Mouse (Mus musculus) midbrain, embryonic 16.5 days (tissue): ENCODE measurements around the gene Meis2. TPM values are rescaled to one million over a fixed set of nuclear protein-coding genes. Genes with fewer than 3 reads are reported as not detected.

Experiments
- ATAC-seq: fragments of 200-750 bp; cut with Nextera tagmentation; 2 replicates; pipeline ENCODE4 v1.8.0; 2017; ENCODE audit warnings: moderate TSS enrichment
- H3K27ac ChIP-seq: fragments of 300-500 bp; sonication (generic); 2 replicates; pipeline ENCODE4 v1.5.1; 2014; ENCODE audit warnings: mild to moderate bottlenecking, low read length, mixed read lengths
- H3K27me3 ChIP-seq: fragments of 300-500 bp; sonication (generic); 2 replicates; pipeline ENCODE4 v1.6.1; 2014; ENCODE audit warnings: low read depth, low read length, mixed read lengths; ENCODE audit not compliant: control insufficient read depth, insufficient read depth
- H3K36me3 ChIP-seq: fragments of 300-500 bp; sonication (generic); 2 replicates; pipeline ENCODE4 v1.6.1; 2014; ENCODE audit warnings: mild to moderate bottlenecking, low read length, moderate library complexity, mixed read lengths; ENCODE audit not compliant: control insufficient read depth, insufficient read depth
- H3K4me1 ChIP-seq: fragments of 300-500 bp; sonication (generic); 2 replicates; pipeline ENCODE4 v1.6.1; 2014; ENCODE audit warnings: mild to moderate bottlenecking, low read length, mixed read lengths; ENCODE audit not compliant: control insufficient read depth, insufficient read depth
- H3K4me2 ChIP-seq: fragments of 300-500 bp; sonication (generic); 2 replicates; pipeline ENCODE4 v1.6.1; 2014; ENCODE audit warnings: mild to moderate bottlenecking, low read length, mixed read lengths
- H3K4me3 ChIP-seq: fragments of 300-500 bp; sonication (generic); 2 replicates; pipeline ENCODE4 v1.5.1; 2014; ENCODE audit warnings: low read depth, mild to moderate bottlenecking, low read length, moderate library complexity, mixed read lengths
- H3K9ac ChIP-seq: fragments of 300-500 bp; sonication (generic); 2 replicates; pipeline ENCODE4 v1.6.1; 2014; ENCODE audit warnings: low read depth, low read length, mixed read lengths
- H3K9me3 ChIP-seq: fragments of 300-500 bp; sonication (generic); replicated peaks from 2 replicates; pipeline ENCODE4 v1.6.1; 2014; ENCODE audit warnings: mild to moderate bottlenecking, low read length, mixed read lengths; ENCODE audit not compliant: control insufficient read depth, poor library complexity, severe bottlenecking
- WGBS: fragments of 180-500 bp; shearing (Covaris S2); extraction: QIAGEN DNeasy Blood & Tissue Kit; methylation state at CpG from one replicate; pipeline ENCODE4 v1.1.7; 2014; 5-methylcytosine and 5-hydroxymethylcytosine counted together
- polyA plus RNA-seq: library from polyadenylated mRNA; unstranded; fragments of >200 nt; fragmentation: Nextera tagmentation; extraction: Ambion mirVana; gene quantifications from 2 replicates; pipeline ENCODE4 v1.2.1, GENCODE M21; 2015

The Meis2 gene
- polyA plus RNA-seq, 1 experiment from 2014 or later = 70.2 TPM

DNA sequence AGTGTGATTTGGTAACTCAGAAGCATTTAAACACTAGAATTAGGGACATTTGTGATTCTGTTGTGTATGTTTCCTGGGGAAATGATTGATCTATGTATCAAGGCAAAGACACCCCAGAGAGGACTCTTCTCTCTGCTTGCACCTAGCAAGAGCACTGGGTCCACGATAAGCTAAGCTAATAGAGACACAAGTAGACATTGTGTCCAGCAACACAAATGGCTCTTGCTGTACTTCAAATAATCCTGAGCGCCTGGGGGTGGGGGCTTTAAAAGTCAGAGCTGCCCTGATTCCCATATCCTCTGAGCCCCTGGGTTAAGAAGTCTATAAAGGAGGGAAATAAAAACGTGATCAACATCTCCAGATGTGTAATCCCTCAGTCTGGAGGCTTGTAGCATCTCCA lies 6.6 kb downstream of the Meis2 start:
- H3K9ac ChIP-seq = peak overlapping the region; percentile 42; the same call in 1 of the 2 replicates
- ATAC-seq = no peak
- no peaks in the 10 kb centered on the region for H3K9me3 ChIP-seq
- peaks cover 5% of the 10 kb centered on the region; the same call in 1 of the 2 replicates for H3K27me3 ChIP-seq
- H3K4me3 ChIP-seq = peak overlapping the region; percentile 43
- no peak overlapping the region; the same call in 1 of the 2 replicates for H3K27ac ChIP-seq
- no peaks in the 10 kb centered on the region for H3K36me3 ChIP-seq
- peak overlapping the region; percentile 72 for H3K4me2 ChIP-seq
- peaks cover 7% of the 10 kb centered on the region; the same call in 1 of the 2 replicates for H3K4me1 ChIP-seq
- 23% methylated on average over 3 of the region's 3 CpGs for WGBS

DNA sequence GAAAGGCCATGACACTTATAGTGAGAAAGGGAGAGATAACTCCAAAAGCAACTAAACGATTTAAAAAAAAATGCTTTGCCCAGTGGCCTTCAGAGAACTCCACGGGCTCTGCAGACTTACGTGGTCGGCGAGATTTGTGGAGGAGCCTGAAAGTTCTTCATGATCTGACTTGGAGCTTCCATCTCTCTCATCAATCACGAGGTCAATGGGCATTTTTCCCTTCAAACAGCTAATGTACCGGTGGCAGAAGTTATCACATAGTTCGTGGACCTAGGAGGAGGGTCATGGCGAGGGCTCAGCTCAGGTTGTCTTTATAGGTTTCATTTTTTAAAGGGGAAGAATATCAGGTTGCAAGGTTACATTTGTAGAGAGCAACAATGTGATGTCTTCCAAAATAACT lies 7.1 kb downstream of the Meis2 start:
- Histone ChIP-seq H3K4me1 (peaks cover 7% of the 10 kb centered on the region; the same call in 1 of the 2 replicates), H3K4me3 (peak overlapping the region; percentile 43), H3K9me3 (no peaks in the 10 kb centered on the region), H3K27me3 (peaks cover 5% of the 10 kb centered on the region; the same call in 1 of the 2 replicates), H3K9ac (no peak overlapping the region), H3K36me3 (no peaks in the 10 kb centered on the region), H3K27ac (no peak overlapping the region), H3K4me2 (peak overlapping the region; percentile 72)
- no peak for ATAC-seq
- 62% methylated on average over 9 of the region's 9 CpGs for WGBS

DNA sequence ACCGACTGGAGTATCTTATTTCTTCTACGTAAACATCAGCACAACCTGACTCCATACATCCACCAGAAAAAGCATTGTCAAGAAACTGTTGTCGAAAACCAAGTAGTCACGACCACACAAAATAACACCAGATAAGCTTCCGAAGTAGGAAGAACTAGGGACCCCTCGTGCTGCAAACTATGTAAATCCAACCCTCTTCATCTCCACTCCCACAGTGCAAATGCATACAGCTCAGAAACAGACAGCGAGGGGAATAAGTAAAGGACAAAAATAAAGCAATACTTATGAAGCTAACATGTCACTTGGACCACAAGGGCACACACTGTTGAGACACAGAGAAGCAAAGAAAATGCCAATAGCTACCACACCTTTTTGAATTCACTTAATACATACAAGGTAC lies 8.8 kb downstream of the Meis2 start:
- Histone ChIP-seq H3K4me2 (peak overlapping the region; percentile 72), H3K4me1 (peaks cover 7% of the 10 kb centered on the region), H3K27me3 (peaks cover 5% of the 10 kb centered on the region; the same call in 1 of the 2 replicates), H3K27ac (peak overlapping the region; percentile 6; the same call in 1 of the 2 replicates), H3K9me3 (no peaks in the 10 kb centered on the region), H3K4me3 (peak overlapping the region; percentile 43), H3K9ac (peak overlapping the region; percentile 8; the same call in 1 of the 2 replicates), H3K36me3 (no peaks in the 10 kb centered on the region)
- 60% methylated on average over 7 of the region's 7 CpGs for WGBS
- no peak for ATAC-seq

DNA sequence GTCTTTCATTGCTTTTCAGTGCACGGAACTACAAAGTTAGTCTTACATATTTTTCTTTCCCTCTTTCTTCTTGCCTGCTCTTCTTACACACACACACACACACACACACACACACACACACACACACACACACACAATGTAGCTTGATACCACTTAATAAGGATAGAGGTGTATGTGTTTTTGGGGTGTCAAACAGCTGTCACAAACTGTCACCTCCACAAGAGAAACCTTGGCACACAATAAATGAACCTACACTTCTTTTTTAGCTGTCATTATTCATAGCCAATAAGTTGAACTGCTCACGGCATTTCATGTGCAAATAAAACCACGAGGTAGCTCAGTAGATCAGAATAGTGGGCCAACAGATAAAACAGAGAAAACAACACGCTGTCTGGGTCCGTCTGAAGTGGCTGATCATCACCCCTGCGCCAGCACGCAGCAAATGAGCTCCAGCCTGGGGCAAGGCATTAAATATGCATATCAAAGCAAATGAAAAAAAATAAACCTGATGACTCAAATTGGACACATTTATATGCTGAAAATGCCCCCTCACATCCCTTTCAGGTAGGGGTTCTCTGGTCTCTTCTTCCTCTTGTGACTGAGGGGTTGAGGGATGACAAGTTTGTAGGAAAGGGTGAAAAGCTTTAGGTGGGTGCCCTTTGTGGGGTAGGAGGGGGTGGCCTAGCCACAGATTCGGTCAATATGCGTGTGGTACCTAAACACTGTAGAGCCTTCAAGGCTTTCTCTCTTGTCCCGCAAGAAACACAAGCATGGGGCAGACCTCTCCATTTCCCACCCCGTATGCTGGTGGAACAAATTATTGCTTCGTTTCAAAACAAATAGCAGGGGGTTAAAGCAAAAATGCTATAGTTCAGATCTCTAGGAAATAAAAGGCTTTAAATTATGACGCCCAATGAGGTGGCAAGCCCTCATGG lies 9.7 kb downstream of the Meis2 start:
- peaks cover 5% of the 10 kb centered on the region; the same call in 1 of the 2 replicates for H3K27me3 ChIP-seq
- no peaks in the 10 kb centered on the region for H3K9me3 ChIP-seq
- 48% methylated on average over 13 of the region's 13 CpGs for WGBS
- H3K4me3 ChIP-seq = peak overlapping the region; percentile 43
- peak overlapping the region; percentile 46 for H3K9ac ChIP-seq
- peak overlapping the region; percentile 72 for H3K4me2 ChIP-seq
- peaks cover 8% of the 10 kb centered on the region for H3K4me1 ChIP-seq
- H3K27ac ChIP-seq = peak overlapping the region; percentile 57
- ATAC-seq = peak; percentile 61; the same call in 1 of the 2 replicates
- no peaks in the 10 kb centered on the region for H3K36me3 ChIP-seq

DNA sequence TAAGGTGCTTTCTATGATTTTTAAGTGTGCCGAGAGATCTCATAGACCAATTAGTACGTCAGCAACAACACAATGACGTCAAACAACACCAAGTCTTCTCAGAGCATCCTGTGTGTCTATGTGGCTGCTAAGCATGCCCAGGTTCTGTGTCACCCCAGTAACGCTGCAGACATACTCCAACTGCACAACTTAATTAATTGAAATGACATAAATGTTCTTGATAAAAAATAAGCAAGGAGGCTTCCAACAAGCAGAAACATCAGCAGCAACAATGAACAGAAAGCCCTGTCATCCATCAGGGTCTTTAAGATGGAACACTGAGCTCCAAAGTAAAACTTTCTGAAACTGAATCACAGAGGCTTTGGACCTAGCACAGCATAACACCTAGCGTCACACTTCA lies 11.7 kb downstream of the Meis2 start:
- Histone ChIP-seq H3K4me2 (peak overlapping the region; percentile 39), H3K9me3 (no peaks in the 10 kb centered on the region), H3K36me3 (no peaks in the 10 kb centered on the region), H3K27ac (no peak overlapping the region), H3K27me3 (peaks cover 2% of the 10 kb centered on the region; the same call in 1 of the 2 replicates), H3K4me3 (peak overlapping the region; percentile 8; the same call in 1 of the 2 replicates), H3K4me1 (peaks cover 4% of the 10 kb centered on the region; the same call in 1 of the 2 replicates), H3K9ac (no peak overlapping the region; the same call in 1 of the 2 replicates)
- 61% methylated on average over 5 of the region's 5 CpGs for WGBS
- no peak for ATAC-seq

DNA sequence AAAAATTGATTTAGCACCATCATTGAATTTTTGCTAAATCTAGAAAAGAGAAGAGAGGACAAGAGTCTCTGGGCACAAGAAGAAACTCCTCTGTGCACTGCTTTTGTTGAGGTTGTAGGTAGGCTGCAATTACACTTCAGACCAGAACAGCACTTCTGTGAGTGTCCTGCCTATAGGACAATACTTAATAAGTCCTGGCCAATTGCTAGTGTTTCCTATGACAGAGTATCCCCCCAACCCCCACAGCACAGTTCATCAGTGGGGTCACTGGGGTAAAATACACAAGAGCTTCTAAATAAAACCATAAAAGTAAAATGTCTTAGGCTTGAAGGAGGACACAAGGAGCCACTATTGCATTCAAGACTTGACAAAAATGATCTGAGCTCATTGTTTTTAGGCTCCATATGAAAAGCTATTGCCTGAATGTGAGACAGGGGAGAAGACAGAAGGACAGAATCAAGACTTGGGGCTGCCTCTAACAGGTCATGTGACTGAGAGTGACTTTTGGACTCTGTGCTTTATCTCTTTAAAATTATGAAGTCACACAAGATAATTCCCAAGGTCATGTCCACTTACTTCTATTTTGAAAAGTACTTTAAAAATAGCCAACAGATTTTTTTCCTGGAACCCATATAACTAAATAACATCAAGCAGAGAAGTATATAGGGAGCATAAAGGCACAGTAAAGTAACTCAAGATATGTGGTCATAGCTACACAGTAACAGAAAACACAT lies 12.8 kb downstream of the Meis2 start:
- Histone ChIP-seq H3K27ac (0 out of 2 replicates have a peak overlapping the region, but pooled peaks have one; percentile 48), H3K9ac (no peak overlapping the region), H3K4me1 (peaks cover 4% of the 10 kb centered on the region; the same call in 1 of the 2 replicates), H3K4me3 (no peak overlapping the region), H3K27me3 (peaks cover 2% of the 10 kb centered on the region; the same call in 1 of the 2 replicates), H3K9me3 (no peaks in the 10 kb centered on the region), H3K4me2 (peak overlapping the region; percentile 37), H3K36me3 (no peaks in the 10 kb centered on the region)
- no peak for ATAC-seq

DNA sequence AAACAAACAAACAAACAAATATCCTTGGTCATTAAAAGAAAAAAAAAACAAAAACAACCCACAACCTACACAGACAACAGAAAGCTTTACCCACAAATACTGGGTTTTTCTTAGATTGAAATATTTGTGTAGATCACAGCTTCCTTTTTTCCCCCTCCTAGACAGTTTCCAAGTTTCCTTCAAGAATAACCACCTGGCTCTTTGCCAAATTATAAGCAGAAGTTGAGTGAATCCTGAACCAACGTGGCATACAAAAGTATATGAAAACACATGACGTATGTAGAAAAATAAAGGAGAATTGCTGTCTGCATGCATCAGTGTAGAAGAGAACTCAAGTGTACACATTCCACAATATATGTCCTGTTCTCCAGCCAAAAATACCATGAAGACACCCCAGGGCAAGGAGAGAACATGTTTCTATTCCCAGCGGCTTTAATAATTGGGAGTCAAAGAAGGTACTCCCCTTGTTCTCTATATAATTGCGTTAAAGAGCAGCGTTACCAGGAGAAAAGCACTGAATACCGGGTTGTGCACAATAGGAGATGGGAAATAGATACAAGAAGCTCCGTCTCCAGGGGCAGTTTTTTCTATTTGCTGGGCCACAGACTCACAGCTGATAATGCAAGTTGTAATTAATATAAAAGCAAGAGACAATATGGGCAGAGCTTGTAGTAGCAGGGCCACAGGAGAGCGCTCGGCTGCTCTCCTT lies 13.6 kb downstream of the Meis2 start:
- Histone ChIP-seq H3K9me3 (no peaks in the 10 kb centered on the region), H3K9ac (no peak overlapping the region), H3K36me3 (no peaks in the 10 kb centered on the region), H3K4me3 (peak overlapping the region; percentile 17), H3K4me2 (peak overlapping the region; percentile 37), H3K27me3 (peaks cover 2% of the 10 kb centered on the region; the same call in 1 of the 2 replicates), H3K27ac (no peak overlapping the region), H3K4me1 (peaks cover 4% of the 10 kb centered on the region; the same call in 1 of the 2 replicates)
- WGBS = 33% methylated on average over 9 of the region's 9 CpGs
- no peak for ATAC-seq

DNA sequence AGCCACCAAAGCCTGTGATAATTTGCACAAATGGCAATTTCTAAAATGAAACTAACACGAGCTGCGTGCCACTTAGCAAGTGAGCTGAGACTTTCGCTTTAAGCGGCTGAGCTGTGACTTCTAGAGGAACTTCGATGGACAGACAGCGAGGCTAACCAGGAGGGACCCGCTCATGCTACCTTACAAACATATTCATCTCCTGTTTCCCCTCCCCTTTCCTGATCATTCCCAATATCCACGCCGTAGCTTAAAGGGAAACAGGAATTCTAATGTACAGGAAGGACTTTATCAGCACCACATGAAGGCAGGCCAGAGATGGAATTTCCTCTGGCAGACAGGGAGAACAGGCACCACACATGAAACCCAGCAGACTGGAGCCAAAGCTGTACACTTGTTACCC lies 15.9 kb downstream of the Meis2 start:
- peak overlapping the region; percentile 12; the same call in 1 of the 2 replicates for H3K4me2 ChIP-seq
- ATAC-seq = no peak
- H3K4me1 ChIP-seq = peaks cover 9% of the 10 kb centered on the region
- H3K9ac ChIP-seq = no peak overlapping the region
- H3K27ac ChIP-seq = no peak overlapping the region
- no peak overlapping the region for H3K4me3 ChIP-seq
- H3K9me3 ChIP-seq = no peaks in the 10 kb centered on the region
- WGBS = 83% methylated on average over 9 of the region's 9 CpGs
- H3K36me3 ChIP-seq = no peaks in the 10 kb centered on the region
- no peaks in the 10 kb centered on the region for H3K27me3 ChIP-seq
